Mouse (Mus musculus): Measurements from ENCODE around the gene Ccdc107. TPM values are rescaled to one million over a fixed set of nuclear protein-coding genes. Genes with fewer than 3 reads are reported as not detected.

Ccdc107 gene
- total and polyA plus RNA-seq, 3 experiments, result 30.5 to 63.1 (median 33.4) TPM

GRCm38 (mm10) chr4:43492101-43492820 lies 439 bp upstream of the Ccdc107 start:
- dilution Hi-C loops (cut with MboI; ENCODE audit: extremely low pct_ligation_motif_present, extremely low pct_unique_long_range_greater_than_20kb, low sequenced_read_pairs), result no loop called here
- TF ChIP-seq MAFK (IDR thresholded peaks at IDR 0.05; ENCODE audit: insufficient replicate concordance, low read length) (no peak), HCFC1 (IDR thresholded peaks at IDR 0.05; ENCODE audit: low read depth, low read length) (peak; percentile 7; the same call in 1 of the 2 replicates), RCOR1 (conservative IDR thresholded peaks at IDR 0.05; ENCODE audit: low read depth, low read length) (peak; percentile 70; the same call in 1 of the 2 replicates), CHD2 (IDR thresholded peaks at IDR 0.05; ENCODE audit: low read length) (peak; percentile 65; the same call in 1 of the 2 replicates), IRF4 (IDR thresholded peaks at IDR 0.05; ENCODE audit: low read depth, low read length) (no peak), MAZ (IDR thresholded peaks at IDR 0.05; ENCODE audit: low read depth, low read length) (peak; percentile 83; the same call in 1 of the 2 replicates), SIN3A (IDR thresholded peaks at IDR 0.05; ENCODE audit: low read length) (peak; percentile 34; the same call in 1 of the 2 replicates), GABPA (IDR thresholded peaks at IDR 0.05; ENCODE audit: insufficient replicate concordance, low read depth, low read length) (no peak), JUN (IDR thresholded peaks at IDR 0.05; ENCODE audit: insufficient read depth, low read depth, low read length) (no peak), ZNF384 (IDR thresholded peaks at IDR 0.05; ENCODE audit: low read depth, low read length) (0 out of 2 replicates have a peak, but pooled peaks have one; percentile 13), UBTF (IDR thresholded peaks at IDR 0.05; ENCODE audit: low read depth, low read length) (no peak), TCF12 (IDR thresholded peaks at IDR 0.05; ENCODE audit: low read depth, low read length) (0 out of 2 replicates have a peak, but pooled peaks have one; percentile 3)
- Histone ChIP-seq H3K4me2 (ENCODE audit: insufficient read depth, low read depth, poor library complexity, severe bottlenecking) (peak overlapping the region; percentile 35), H3K36me3 (replicated peaks in 1 of 2; ENCODE audit: control insufficient read depth in 1 of 2, insufficient read depth in 1 of 2, low read length in 1 of 2) (peaks cover 4 to 25% of the 10 kb centered on the region in 2 experiments), H3K4me3 (replicated peaks in 1 of 3; ENCODE audit: low read depth in 2 of 3, low read length in 2 of 3, poor library complexity in 1 of 3) (no peak overlapping the region), H3K9me3 (replicated peaks; ENCODE audit: low read length) (peaks cover 6% of the 10 kb centered on the region), H3K4me1 (ENCODE audit: control insufficient read depth in 1 of 2, insufficient read depth in 2 of 2) (peaks cover 0 to 11% of the 10 kb centered on the region in 2 experiments; a peak in 2 of 4 replicates), H3K27me3 (replicated peaks) (peaks cover 2% of the 10 kb centered on the region), H3K9ac (ENCODE audit: insufficient read depth, low read depth) (no peak overlapping the region), H3K27ac (ENCODE audit: insufficient read depth, low read depth) (no peak overlapping the region), H3K79me2 (replicated peaks; ENCODE audit: control insufficient read depth, extremely low read depth, insufficient read depth, poor library complexity, severe bottlenecking) (no peaks in the 10 kb centered on the region)
- in situ Hi-C loops (cut with MboI; ENCODE audit: low pct_ligation_motif_present, low pct_unique_long_range_greater_than_20kb, low sequenced_read_pairs), result no loop called here
- peak; percentile 28 for DNase-seq (ENCODE audit: extremely low read depth)

- Histone ChIP-seq H3K27ac (ENCODE audit: insufficient read depth, low read depth) (peak overlapping the region; percentile 8; the same call in 1 of the 2 replicates), H3K27me3 (replicated peaks) (peaks cover 2% of the 10 kb centered on the region), H3K36me3 (replicated peaks in 1 of 2; ENCODE audit: control insufficient read depth in 1 of 2, insufficient read depth in 1 of 2, low read length in 1 of 2) (peaks cover 4 to 31% of the 10 kb centered on the region in 2 experiments), H3K79me2 (replicated peaks; ENCODE audit: control insufficient read depth, extremely low read depth, insufficient read depth, poor library complexity, severe bottlenecking) (no peaks in the 10 kb centered on the region), H3K9ac (ENCODE audit: insufficient read depth, low read depth) (peak overlapping the region; percentile 78), H3K4me1 (ENCODE audit: control insufficient read depth in 1 of 2, insufficient read depth in 2 of 2) (peaks cover 0 to 11% of the 10 kb centered on the region in 2 experiments; a peak in 2 of 4 replicates), H3K4me2 (ENCODE audit: insufficient read depth, low read depth, poor library complexity, severe bottlenecking) (peak overlapping the region; percentile 60), H3K4me3 (replicated peaks in 1 of 3; ENCODE audit: low read depth in 2 of 3, low read length in 2 of 3, poor library complexity in 1 of 3) (peak overlapping the region; percentile 65 to 78 (median 73)), H3K9me3 (replicated peaks; ENCODE audit: low read length) (peaks cover 6% of the 10 kb centered on the region)
- peak; percentile 89 for DNase-seq (ENCODE audit: extremely low read depth)
- in situ Hi-C loops (cut with MboI; ENCODE audit: low pct_ligation_motif_present, low pct_unique_long_range_greater_than_20kb, low sequenced_read_pairs), result no loop called here
- TF ChIP-seq MYC (IDR thresholded peaks at IDR 0.05; ENCODE audit: low read depth, low read length) (0 out of 2 replicates have a peak, but pooled peaks have one; percentile 8), MEF2A (IDR thresholded peaks at IDR 0.05; ENCODE audit: borderline replicate concordance, low read depth, low read length) (no peak), CTCF (conservative IDR thresholded peaks at IDR 0.05 in 1 of 2, IDR thresholded peaks at IDR 0.05 in 1 of 2; ENCODE audit: low read depth in 2 of 2, low read length in 2 of 2) (no peak), MAX (IDR thresholded peaks at IDR 0.05; ENCODE audit: low read length) (peak; percentile 14; the same call in 1 of the 2 replicates), NRF1 (IDR thresholded peaks at IDR 0.05; ENCODE audit: low read depth, low read length) (peak; percentile 89), E2F4 (IDR thresholded peaks at IDR 0.05; ENCODE audit: insufficient replicate concordance, low read depth, low read length) (no peak), POLR2A (IDR thresholded peaks at IDR 0.05; ENCODE audit: low read depth, low read length) (peak; percentile 90), USF2 (conservative IDR thresholded peaks at IDR 0.05; ENCODE audit: low read depth, low read length) (no peak), ZC3H11A (IDR thresholded peaks at IDR 0.05; ENCODE audit: low read depth, low read length) (no peak), MXI1 (IDR thresholded peaks at IDR 0.05; ENCODE audit: low read depth, low read length) (peak; percentile 17; the same call in 1 of the 2 replicates), SIN3A (IDR thresholded peaks at IDR 0.05; ENCODE audit: low read length) (peak; percentile 14; the same call in 1 of the 2 replicates), JUND (conservative IDR thresholded peaks at IDR 0.05; ENCODE audit: low read depth, low read length) (0 out of 2 replicates have a peak, but pooled peaks have one; percentile 38), UBTF (IDR thresholded peaks at IDR 0.05; ENCODE audit: low read depth, low read length) (peak; percentile 67; the same call in 1 of the 2 replicates)
- dilution Hi-C loops (cut with MboI; ENCODE audit: extremely low pct_ligation_motif_present, extremely low pct_unique_long_range_greater_than_20kb, low sequenced_read_pairs), result no loop called here
These were observed 616 bp downstream of the Ccdc107 start for GRCm38 (mm10) chr4:43493186-43493845.
